Mouse (Mus musculus): Measurements from ENCODE around the gene Tex36.

The Tex36 gene

GRCm38 (mm10) chr7:133602058-133602457, at the start of gene Tex36:
TSS of gene Tex36 (minus strand) at chr7:133602158.
- DNase-seq (ENCODE audit: inconsistent ontology term): no peak

- DNase-seq (ENCODE audit: inconsistent ontology term): no peak
Observed at GRCm38 (mm10) chr7:133645716-133646115, 43.8 kb upstream of the Tex36 start.

- no peak for DNase-seq (ENCODE audit: inconsistent ontology term)
Observed at GRCm38 (mm10) chr7:133638821-133639220, 36.9 kb upstream of the Tex36 start.

GRCm38 (mm10) chr7:133638306-133638705, 36.3 kb upstream of the Tex36 start:
- peak; percentile 68 for DNase-seq (ENCODE audit: inconsistent ontology term)

- DNase-seq (ENCODE audit: inconsistent ontology term): peak; percentile 100
Observed at GRCm38 (mm10) chr7:133637361-133638305, 35.7 kb upstream of the Tex36 start, which contains the start of gene Edrf1. TSS of gene Edrf1 (plus strand) at chr7:133637543.

- peak; percentile 69 for DNase-seq (ENCODE audit: inconsistent ontology term)
Observed at GRCm38 (mm10) chr7:133636738-133637352, 34.9 kb upstream of the Tex36 start.

- DNase-seq (ENCODE audit: inconsistent ontology term): no peak
Observed at GRCm38 (mm10) chr7:133634932-133635650, 33.1 kb upstream of the Tex36 start.

- DNase-seq (ENCODE audit: inconsistent ontology term): peak; percentile 23
Observed at GRCm38 (mm10) chr7:133632476-133632875, 30.5 kb upstream of the Tex36 start.

GRCm38 (mm10) chr7:133630821-133631220, 28.9 kb upstream of the Tex36 start:
- DNase-seq (ENCODE audit: inconsistent ontology term): no peak

- no peak for DNase-seq (ENCODE audit: inconsistent ontology term)
Observed at GRCm38 (mm10) chr7:133627184-133627936, 25.4 kb upstream of the Tex36 start.

GRCm38 (mm10) chr7:133623226-133623625, 21.3 kb upstream of the Tex36 start:
- DNase-seq (ENCODE audit: inconsistent ontology term): no peak

- DNase-seq (ENCODE audit: inconsistent ontology term): peak; percentile 35
Observed at GRCm38 (mm10) chr7:133620721-133621120, 18.8 kb upstream of the Tex36 start.

GRCm38 (mm10) chr7:133612981-133613380, 11.0 kb upstream of the Tex36 start:
- no peak for DNase-seq (ENCODE audit: inconsistent ontology term)

GRCm38 (mm10) chr7:133609585-133609984, 7.6 kb upstream of the Tex36 start:
- DNase-seq (ENCODE audit: inconsistent ontology term): no peak

- DNase-seq (ENCODE audit: inconsistent ontology term): peak; percentile 52
Observed at GRCm38 (mm10) chr7:133608631-133609340, 6.8 kb upstream of the Tex36 start.

- DNase-seq (ENCODE audit: inconsistent ontology term): peak; percentile 68
Observed at GRCm38 (mm10) chr7:133607883-133608575, 6.1 kb upstream of the Tex36 start.

- peak; percentile 59 for DNase-seq (ENCODE audit: inconsistent ontology term)
Observed at GRCm38 (mm10) chr7:133607331-133607730, 5.4 kb upstream of the Tex36 start.

GRCm38 (mm10) chr7:133604427-133605081, 2.6 kb upstream of the Tex36 start:
- DNase-seq (ENCODE audit: inconsistent ontology term): no peak

GRCm38 (mm10) chr7:133603156-133603555, 1.2 kb upstream of the Tex36 start:
- DNase-seq (ENCODE audit: inconsistent ontology term): no peak

GRCm38 (mm10) chr7:133600558-133600957, 1.4 kb downstream of the Tex36 start:
- no peak for DNase-seq (ENCODE audit: inconsistent ontology term)
